Mouse (Mus musculus): ENCODE measurements at regions not wholly inside any gene's neighbourhood (a gene's known extent, or its start where the extent isn't known, plus 50 kb on each side); places are given as distances from the start of the nearest gene placed in this dataset.

DNA sequence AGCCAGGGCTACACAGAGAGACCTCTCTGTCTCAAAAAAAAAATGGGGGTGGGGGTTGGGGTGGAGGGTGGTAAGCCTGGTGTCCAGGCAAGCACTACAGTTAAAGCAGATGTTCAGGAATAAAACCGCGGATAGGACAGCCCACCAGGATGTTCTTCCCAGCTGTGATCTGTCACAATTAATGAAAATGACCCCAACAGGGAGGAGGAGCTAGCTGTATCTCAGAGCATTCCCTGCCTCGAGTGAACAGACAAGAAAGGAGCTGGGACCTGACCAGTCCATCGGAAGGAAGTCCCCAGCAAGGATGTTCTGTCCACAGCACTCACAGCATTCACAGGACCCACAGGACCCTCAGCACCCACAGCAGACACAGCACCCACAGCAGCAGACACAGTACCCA, 80.4 kb downstream of the Utp6 start:
- in situ Hi-C loops (cut with MboI, MseI): no loop called here

DNA sequence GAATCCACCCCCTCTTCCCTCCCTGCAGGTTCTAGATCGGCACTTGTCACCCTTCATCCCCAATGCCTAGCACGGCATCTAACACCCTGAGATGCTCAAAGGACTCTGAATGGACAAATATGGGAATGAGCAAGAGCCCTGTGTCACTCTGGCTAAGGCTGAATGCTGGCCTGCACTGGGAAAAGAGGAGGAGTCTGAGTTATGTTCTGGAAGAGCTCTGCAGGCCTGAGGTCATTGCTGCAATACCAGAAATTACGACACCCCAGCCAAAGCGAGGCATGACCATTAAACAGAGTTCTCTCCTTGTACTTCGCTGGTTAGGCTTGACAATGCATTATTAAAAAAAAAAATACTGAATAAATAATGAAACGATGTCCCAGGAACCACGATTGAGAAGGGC, 84.1 kb downstream of the Utp6 start:
- in situ Hi-C loops (cut with MboI, MseI): no loop called here

DNA sequence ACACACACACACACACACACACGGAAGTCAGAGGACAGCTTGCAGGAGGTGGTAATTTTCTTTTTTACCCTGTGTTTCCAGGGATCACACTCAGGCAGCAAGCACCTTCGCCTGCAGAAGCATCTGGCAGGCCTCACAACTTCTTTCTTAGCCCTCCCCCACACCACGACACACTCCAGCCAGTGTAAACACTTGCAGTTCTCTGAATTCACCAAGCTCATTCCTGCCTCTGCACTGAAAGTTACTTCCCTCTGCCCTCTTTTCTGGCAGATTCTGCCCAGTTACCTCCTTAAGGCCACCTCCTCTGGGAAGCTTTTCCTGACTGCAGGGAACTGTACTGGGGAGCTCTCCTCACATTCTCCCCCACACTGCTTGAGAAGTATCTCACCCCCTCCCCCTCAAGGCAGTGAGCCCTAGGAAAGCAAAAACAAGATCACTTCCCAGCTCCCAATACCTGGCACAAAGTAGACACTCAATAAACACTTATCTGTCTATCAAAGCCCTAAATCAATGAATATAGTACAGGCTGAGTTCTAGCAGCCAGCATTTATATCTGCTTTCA, 84.9 kb downstream of the Utp6 start:
- in situ Hi-C loops (cut with MboI, MseI): no loop called here

DNA sequence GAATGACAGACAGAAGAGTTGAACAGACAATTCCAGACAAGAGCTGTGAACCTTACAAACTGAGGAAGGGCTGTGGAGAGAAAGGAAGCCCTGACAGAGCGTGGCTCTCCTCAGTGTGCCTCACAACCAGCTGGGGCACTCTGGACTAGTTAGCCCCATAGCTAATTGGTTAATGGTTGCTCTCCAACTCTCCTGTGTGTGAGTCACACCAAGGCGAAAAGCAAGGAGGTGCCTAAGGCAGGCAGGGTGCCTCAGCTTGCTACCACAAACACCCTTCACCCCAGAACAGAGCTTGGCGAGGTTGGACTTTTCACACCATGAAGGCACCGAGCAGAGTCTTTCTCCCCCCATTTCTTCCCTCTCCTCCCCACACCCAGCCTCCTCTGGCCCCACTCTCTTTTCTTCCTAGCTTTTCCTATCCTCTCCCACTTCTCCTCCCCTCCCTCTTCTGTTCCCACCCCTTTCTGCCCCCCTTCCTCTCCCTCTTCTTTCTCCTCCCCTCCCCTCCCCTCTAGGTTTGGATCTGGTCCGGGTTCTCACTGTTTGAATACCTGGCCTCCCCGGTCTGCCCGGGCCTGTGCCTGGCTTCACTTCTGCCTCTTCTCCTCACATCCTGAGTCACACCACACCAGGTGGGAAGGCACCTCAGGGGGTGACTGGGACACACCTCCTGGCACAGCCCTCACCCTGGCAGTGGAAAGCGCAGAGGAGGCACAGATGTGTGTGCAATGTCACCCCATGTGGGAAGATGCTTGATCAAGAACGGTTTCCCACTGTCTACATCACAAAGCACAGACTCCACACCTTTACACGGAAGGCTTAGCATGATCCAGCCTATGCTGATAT, 90.2 kb downstream of the Utp6 start:
- in situ Hi-C loops (cut with MboI, MseI): no loop called here

DNA sequence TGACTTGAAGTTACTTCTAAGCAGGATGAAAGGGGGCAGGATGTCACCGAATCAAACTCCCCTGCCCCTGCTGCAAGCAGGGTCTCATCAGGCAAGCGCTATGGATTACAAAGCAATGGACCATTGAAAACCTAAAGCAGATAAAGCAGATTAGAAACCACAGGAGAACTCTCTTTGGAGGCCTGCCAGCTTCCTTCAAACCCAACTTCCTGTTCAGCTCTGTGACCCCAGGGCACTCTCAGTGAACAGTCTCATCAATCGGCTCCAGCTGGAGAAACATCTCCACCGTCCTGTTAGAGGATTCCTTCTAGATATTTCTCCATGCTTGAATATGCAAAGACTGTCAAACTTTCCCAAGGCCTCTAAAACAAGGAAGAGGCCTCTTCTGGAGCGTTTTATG, 92.0 kb downstream of the Utp6 start:
- in situ Hi-C loops (cut with MboI, MseI): no loop called here

DNA sequence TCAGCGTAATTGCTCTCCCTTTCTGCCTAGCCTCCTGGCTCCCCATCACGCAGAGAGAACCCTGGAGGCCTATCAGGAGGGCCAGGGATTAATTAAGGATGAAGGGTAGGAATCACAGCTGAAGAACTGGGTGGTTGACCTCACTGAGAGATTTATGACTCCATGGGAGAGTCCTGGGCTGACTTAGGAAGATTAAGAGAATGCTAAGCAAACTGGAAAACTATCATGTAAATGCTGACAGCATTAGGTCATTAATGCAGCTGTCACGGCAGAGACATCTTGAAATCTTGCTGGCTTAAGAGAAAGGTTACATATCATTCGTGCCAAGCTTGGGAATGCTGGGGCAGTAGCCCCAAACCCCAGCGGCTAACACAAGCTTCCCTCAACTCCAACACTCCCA, 93.2 kb downstream of the Utp6 start:
- in situ Hi-C loops (cut with MboI, MseI): no loop called here

DNA sequence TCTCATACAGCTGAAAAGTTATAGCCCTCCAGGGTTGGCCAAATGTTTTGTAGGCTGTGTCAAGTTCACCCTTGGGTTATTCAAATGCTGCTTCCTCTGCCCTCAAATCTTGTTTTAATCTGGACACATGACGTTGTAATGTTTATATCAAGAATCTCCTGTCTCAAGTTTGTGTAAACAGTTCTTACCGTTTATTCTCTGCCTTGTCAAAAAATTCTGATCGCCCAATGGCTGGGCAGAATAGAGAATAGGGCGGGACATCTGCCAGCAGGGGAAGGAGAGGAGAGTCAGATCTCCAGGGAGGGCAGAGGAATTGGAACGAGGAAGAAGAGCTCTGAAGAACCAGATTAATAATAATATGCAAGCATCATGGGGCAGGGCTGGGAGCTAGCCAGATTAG, 97.4 kb downstream of the Utp6 start:
- in situ Hi-C loops (cut with MboI, MseI): no loop called here

DNA sequence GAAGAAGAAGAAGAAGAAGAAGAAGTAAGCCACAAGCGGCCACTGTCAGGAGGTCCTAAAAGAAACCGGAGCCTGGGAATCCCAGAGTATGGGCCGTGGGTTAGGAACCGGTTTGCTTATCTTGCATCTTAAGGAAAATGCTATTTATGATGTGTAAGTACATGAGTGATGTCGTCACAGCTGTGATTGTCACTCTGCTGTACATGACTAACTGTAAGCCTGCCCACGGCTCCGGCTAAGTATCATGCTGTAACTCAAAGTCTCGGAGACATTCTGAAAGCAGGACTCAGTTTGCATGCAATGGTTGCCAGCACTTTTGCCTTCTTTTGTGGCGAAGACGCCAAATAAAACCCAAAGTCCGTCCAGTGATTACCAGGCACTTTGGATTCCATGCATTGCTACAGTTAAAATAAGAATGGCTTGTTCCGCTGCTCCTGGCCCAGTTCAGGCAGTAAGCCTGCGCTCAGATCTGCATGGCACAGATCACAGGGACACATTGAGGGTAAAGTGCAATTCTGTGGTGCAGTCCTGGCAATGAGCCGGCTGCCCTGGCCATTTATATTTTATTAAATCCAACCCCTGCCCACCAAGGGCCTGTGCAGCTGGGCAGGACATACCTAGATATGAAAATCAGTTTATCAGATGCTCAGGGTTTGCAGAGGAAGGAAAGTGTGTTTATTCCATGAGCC, 98.6 kb downstream of the Utp6 start:
- in situ Hi-C loops (cut with MboI, MseI): no loop called here

DNA sequence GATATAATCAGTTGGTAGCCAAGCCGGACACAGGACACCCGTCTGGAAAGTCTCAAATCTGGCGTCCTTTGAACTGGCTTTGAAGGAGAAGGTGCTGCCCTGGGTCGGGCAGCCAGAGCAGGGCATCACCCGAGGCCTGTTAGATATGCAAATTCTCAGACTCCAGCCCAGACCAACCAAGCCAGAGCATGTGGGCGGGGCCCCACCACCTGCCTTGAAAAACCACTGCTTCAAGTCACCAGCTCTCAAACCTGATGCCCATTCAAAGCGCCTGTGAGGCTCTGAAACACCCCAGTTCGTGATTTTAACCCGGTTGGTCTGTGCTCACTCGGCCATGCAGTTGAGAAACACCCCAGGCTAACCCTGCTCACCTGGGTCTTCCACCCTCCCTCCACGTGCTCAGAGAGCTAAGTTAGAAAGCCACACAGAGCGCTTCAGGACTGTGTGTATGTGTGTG, 101.6 kb downstream of the Utp6 start:
- in situ Hi-C loops (cut with MboI, MseI): no loop called here

DNA sequence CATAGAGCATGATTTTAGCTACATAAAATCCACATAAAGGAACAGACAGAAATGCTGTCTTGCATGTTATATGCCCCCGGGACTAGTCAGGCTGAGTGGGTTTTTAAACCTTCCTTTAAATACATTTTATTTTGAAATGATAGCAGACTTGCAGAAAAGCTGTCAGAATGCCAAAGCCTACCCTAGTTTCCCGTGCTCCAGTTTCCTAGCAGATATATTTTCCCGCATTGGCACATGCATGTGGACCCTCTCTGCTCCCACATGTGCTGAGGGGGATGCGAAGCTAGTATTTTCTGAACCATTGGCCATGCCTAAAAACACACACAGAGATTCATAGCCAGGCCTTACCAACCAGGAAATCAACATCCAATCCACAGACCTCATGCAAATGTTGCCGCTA, 105.8 kb downstream of the Utp6 start:
- in situ Hi-C loops (cut with MboI, MseI): no loop called here

DNA sequence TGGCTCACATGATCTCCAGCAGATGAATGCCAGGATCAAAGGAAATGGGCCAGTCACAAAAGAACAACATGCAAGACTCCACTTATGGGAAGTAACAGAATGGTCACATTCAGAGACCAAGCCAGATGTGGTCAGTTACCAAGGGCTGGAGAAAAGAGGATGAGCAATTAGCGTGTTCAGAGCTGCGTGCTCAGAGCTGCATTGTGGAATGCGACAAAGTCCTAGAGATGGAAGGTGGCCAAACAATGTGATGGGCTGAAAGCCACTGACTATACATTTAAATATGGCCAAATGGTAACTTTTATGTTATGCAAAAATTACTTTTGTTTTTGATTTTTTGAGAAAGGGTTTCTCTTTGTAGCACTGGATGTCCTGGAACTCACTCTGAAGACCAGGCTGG, 112.6 kb downstream of the Utp6 start:
- in situ Hi-C loops (cut with MboI, MseI): no loop called here

DNA sequence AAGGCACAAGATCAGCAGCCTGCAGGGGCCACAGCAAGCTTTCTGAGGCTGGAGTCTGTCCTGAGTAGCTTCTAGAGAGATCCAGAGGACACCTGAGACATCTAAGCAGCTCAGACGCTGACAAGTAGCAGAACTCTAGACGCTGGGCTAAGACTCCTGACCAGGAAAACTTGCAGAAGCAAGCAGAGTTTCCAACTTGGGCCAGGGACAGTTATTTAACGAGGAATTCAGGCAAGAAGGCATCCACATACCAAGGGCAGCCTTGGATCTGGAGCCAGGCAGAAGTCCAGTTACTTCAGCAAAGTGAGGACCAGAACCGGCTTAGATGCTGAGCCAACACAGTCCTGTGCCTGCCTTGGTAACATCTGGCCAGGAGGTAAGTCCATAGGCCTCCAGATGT, 117.8 kb downstream of the Utp6 start:
- in situ Hi-C loops (cut with MboI, MseI): loop anchor here (5.0 kb wide), 2 partner anchors 37 to 68 kb away; no protein-coding TSS in a partner anchor

DNA sequence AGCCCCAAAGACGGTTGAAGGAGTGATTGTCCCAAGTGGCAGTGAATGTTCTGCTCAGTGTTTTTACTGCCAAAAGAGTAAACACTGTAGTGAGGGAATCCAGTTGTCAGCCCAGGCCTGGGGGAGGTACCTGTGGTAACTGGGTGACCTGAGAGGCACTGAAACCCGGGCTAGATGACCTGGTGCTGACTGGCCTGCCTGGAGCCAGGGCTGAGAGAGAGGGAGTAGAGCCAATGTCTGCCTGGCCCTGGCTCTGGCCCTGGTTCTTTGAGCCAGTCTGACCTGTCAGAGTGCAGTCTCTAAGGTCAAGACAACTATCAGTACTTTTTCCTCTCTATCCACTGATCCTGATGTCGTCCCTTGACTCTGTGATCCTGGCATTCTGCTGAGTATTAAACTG, 119.2 kb downstream of the Utp6 start:
- in situ Hi-C loops (cut with MboI, MseI): loop anchor here (5.0 kb wide), 2 partner anchors 36 to 69 kb away; no protein-coding TSS in a partner anchor

DNA sequence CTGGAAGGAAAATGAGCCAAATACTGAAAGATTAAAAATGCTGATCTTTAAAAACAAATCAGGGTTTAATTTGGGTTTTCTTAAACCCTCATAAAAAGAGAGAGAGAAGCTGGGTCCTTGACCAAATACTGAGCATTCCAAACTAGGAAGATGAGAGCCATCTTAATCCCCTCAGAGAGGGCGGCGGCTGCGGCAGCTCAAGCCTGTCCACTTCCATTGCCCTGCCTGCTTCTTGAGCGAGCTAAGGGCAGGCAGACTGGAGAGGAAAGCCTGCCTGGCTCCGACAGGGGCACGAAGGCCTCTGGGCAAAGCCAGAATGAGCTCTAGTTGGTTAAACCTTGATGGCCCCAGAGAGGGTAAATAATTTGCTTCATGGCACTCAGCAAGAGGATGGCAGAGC, 122.2 kb downstream of the Utp6 start:
- in situ Hi-C loops (cut with MboI, MseI): loop anchor here (5.0 kb wide), 2 partner anchors 33 to 72 kb away; no protein-coding TSS in a partner anchor

DNA sequence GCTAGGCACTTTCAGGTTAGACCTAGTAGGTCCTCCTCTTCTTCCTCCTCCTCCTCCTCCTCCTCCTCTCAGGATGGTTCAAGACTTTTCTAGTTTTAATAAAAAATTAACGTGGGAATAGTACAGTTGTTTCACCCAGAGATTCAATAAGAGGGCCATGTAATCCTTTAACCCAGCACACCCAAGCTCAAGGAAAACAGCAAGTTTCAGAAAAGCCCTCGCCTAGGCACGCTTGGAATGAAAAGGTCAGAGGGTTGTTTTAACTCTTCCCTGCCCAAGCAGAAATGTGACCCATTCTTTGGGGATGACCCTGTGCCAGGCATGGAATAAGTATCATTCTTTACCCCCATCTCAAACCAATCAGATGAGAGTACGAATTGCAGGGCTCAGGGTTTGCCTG, 124.1 kb downstream of the Utp6 start:
- in situ Hi-C loops (cut with MboI, MseI): no loop called here

DNA sequence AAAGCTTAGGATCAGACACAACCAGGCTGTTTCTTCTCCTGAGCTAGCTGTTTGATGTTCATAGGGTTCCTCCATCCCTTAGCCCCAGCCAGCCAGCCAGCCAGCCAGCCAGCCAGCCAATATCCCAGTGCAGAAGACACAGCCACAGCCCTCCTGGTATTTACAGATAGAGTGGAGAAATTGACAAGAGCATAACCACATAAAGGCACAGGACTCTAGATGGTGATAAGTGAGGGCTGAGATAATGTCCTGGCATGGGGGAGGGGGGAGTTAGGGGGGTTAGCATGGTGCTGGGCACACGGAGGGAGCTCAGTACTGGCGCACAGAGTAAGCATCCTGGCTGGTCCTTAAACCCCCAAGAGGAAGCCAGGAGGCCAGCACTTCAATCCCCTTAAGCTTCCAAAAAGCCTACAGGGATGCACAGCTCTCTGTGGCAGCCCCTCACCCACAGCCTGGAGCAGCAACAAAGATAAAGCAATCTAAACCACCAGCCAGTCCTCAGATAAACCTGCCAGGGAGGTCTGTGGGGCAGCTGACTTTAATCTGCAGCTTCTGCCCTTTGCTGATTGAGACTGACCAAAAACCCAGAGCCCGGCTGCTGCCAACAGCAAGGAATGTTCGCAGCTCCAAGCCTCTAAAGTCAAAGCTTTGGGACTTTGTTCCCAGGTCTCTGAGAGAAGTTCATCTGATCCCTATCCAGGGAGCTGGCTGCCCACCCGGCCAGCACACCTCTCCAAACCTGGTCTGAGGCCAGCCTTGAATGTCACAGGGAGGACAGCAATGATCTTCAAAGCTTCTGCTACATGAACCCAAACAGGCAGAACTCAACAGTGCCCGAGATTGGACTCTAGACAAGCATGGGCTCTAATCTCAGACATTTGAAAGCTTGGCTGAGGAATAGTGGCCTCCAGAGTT, 124.9 kb downstream of the Utp6 start:
- in situ Hi-C loops (cut with MboI, MseI): no loop called here

DNA sequence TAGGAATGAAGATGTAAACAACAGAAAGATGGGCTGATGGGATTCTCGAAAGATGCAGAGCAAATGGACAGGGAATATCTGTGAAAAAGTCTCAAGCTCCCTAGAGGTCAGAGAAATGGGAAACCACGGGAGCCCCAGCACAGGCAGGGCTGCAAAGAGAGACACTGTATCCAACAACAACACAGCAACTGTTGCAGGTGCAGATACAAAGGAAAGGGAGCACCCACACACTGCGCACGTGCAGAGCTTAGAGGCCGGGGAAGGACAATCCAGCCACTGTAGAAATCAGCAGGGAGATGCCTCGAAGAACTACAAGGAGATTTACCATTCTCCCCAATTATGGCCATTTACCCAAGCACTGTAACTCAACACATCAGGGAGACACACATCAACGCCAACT, 126.3 kb downstream of the Utp6 start:
- in situ Hi-C loops (cut with MboI, MseI): no loop called here

DNA sequence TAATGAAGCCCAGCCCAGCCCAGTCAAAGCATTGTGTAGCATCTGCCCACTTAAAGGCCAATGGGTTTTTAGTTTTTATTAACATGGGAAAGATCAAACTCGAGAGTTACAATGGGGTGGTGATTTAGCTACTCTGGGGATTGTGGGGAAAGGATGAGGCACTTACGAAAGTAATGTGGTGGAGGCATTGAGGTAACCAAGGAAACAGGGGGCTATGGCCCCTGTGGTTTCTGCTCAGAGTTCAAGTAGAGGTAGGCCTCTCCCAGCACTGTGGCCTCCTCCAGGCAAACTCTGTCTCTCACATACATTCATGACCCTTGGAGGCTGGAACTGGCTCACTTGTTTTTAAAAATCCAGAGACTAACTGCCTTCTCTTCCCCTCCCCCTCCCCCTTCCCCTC, 128.4 kb downstream of the Utp6 start:
- in situ Hi-C loops (cut with MboI, MseI): no loop called here

DNA sequence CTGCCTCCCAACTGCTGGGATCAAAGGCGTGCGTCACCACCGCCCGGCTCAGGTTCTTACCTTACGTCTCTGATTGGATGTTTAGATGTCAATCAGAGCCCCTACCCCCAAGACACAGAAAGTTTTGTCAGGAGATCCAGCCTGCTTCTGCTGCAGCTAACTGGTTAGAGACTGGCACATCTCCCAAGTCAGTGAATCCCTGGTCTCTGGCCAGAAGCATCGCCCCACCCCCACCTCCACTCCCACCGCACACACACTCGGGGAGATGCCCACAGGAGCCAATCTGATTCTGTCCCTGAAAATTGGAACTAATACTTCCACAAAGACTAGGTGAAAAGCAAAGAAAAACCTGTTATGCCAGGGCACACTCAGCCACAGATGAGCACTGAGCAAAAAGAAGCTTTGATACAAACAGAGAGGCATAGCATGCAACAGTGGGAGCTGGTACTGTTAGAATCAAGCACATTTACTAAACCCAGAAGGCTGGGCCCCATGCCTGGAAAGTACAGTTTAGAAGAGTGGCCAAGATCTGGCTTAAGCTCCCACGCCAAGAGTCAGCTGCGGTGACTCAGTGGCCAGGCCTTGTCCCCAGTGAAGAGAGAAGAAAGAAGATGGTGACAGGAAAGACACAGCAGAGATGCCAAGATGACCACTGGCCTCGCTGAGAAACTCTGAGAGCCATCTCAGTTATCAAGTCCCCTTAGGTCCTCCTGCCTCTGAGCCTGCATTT, 130.4 kb downstream of the Utp6 start:
- in situ Hi-C loops (cut with MboI, MseI): no loop called here

DNA sequence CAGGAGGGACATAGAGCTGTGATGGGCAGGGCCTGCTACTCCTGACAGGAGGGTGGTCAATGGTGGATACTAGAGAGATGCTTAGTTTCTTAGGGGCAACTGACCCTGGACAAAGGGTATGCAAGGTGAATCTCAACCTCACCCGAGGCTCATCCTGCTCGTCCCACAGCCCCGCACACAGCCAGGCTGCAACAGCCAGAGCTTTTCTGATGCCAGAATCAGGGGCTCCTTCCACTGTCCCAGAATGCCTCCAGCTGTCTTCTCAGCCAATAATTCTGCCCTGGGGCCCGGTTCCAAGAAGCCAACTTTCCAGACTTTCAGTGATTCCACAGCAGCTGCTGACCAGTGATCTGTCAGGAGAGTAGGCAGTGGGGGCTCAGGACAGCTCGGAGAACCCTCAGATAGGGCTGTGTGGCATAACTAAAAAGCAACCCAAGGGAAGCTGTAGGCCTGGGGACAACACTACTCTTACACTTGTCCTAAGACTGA, 131.6 kb downstream of the Utp6 start:
- in situ Hi-C loops (cut with MboI, MseI): no loop called here

DNA sequence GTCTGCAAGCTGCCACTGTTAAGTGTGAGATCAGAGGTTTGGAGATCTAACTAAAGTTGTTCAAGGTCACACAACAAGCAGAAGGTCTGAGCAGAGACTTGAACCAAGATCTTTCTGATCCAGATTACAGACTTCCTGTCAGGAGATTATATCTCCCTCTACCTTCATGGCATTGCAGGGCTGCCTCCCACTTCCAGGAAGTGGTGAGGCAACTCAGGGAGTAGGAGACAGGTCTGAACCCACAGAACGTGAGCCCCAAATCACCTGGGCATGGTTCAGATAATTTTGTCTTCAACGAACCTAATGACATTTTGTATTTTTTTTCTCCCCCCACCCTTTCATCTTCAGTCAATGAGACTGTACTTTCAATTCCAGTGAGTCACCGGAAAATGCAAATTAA, 135.2 kb downstream of the Utp6 start:
- in situ Hi-C loops (cut with MboI, MseI): no loop called here

Measured in regulatory T cell (primary cell).